Mouse (Mus musculus) NIH3T3 (cell line): Measurements from ENCODE around the gene Usp44.
A peak's percentile ranks its signal among the peaks of the same experiment; 100 is the strongest.

Experiments used
- DNase-seq: peaks from one replicate; pipeline ENCODE4 v3.0.0-alpha.2; 2012; ENCODE audit warnings: low read depth

Gene Usp44

GRCm38 (mm10) chr10:93846706-93847105, 15.4 kb downstream of the Usp44 start:
- no peak for DNase-seq

DNA sequence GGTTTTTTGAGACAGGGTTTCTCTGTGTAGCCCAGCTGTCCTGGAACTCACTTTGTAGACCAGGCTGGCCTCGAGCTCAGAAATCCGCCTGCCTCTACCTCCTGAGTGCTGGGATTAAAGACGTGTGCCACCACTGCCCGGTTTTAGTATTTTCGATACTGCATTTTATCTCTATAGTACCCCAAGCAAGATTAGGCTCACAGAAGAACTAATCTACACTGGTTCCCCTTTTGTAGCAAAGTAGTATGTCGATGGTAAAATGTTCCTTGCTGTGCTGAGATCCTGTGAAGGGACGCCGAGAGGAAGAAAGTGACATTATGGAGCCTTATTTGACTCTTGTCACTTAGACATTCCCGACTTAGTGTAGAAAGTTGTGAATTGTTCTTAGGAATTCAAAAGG, 23.8 kb downstream of the Usp44 start:
- DNase-seq = no peak

- no peak for DNase-seq
These were observed 24.7 kb downstream of the Usp44 start for GRCm38 (mm10) chr10:93856095-93856494.

GRCm38 (mm10) chr10:93868401-93868800, 37.0 kb downstream of the Usp44 start:
- DNase-seq = no peak

DNA sequence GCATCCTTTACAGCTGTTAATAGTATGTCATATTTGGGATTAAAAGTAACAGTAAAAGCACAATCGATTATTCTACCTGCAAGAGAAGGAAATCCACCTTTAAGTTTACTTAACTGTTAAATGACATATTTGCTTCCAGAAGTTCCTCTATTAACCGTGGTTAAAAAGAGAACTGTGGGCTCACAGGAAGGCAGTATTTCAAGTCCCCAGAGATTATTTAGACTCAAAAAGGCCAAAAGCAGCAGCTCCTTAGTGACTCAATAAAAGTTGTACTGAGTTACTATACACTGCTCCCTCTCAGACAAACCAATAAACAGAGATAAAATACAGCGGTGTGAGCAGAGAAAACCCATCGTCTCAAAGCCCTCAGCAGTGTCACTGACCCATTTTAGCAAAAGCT, 37.5 kb downstream of the Usp44 start:
- DNase-seq = no peak

DNA sequence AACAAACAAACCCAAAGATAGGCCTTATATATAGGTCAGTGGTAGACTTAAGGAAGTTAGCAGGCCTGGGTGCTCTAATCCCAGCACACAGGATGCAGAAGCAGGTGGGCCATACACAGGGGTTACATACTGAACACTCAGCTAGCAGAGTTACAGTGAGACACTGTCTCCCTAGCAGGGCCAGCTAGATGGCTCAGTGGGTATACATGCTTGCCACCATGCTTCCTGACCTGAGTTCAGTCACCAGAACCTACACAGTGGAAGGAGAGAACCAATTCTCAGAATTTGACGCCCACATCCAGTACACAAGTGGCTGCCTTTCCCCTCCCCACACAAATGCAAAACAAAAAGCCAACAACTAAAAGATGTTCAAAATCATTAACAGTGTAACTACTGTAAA, 45.4 kb downstream of the Usp44 start:
- no peak for DNase-seq

GRCm38 (mm10) chr10:93878732-93879131, 47.4 kb downstream of the Usp44 start:
- DNase-seq = no peak

GRCm38 (mm10) chr10:93881918-93882317, 50.6 kb downstream of the Usp44 start:
- DNase-seq = no peak

GRCm38 (mm10) chr10:93882738-93883364, 51.5 kb downstream of the Usp44 start:
- no peak for DNase-seq

DNA sequence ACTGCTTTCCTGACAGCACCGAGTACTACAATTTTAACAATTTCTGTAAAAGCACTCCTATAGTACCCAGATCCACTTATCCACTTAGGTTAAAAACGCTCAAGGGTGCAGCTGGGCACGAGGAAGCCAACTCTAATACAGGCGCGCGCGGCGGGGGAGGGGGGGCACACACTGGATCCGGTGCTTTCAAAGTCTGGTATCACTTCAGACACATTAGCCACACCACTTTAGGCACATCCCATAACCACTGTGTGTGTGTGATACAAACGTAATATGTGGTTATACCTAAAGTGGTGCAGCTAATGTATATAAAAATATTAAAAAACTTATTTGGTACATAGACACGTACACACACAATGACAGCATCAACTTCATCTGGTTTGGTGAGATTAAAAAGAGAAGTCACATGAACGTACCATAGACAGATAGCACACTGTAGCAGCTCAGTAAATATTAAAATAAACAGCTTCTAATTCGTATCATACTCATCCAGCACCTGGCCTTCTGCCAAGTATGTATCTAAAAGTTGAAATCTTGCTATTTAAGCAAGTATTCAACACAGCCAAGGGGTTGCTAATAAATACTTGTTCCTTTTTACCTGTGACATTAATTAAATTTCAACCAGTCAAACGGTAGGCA, 54.6 kb downstream of the Usp44 start:
- DNase-seq = no peak

DNA sequence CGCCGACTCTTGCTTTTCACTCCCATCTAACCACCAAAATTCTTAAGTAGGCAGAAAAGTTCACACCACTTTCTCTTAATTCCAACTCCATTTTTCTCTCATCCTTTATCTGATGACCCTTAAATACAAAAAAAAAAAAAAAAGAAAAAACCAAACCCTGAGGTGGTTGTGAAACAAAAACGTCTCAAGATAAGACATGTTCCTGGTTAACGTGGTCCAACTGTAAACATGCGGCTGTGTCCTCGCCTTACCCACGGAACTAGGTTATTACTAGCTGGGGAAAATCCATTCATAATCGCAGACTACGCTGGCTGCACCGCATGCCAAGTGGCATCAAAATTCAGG, 57.2 kb downstream of the Usp44 start:
- no peak for DNase-seq

DNA sequence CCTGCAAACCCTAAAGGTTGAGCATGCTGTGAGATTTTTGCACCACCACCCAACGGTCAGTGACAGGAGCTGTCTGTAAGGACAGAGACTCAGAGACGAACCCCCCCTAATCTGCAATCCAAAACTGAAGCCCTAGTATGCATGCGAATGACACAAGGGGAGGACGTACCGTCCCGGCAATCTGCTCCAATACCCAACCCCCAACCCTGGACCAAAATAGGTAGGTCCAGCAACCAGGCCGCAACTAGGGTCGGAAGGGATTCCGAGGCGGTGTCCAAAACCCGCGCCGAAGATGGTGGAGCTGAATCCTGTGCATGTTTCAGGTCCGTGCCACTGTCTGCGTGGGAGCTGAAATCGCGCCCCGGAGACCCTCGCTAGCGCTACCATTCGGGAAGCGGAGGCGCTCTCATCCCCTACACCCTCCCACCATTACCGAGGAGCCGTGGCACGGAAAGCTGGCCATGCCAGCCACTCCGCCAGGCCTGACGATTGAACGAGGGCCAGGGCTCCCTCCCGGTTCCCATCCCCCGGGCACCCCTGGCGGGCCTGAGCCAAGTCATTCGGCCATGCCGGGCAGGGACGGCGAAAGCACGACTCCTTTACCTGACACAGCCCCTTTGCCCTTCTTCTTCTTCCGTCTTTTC, 57.7 kb downstream of the Usp44 start:
- DNase-seq = peak; percentile 57

- peak; percentile 93 for DNase-seq
These were observed 58.2 kb downstream of the Usp44 start for GRCm38 (mm10) chr10:93889579-93889950.

DNA sequence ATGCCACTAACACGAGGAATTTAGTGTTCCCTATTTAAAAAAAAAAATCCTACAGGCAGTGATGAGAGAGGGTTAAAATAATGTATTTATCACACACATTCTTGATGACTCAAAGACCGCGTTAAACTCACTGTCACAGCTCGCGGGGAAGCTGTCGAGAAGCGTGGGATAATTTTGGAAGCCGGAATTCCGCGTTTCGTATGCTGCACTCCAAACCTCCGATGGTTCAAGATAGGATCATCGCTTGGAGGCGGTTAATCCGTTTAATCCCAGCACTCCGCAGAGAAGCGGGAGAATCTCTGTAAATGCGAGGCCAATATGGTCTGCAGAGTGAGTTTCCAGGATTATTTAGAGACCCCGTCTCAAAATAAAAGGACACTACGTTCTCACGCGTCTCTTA, 58.6 kb downstream of the Usp44 start:
- no peak for DNase-seq

DNA sequence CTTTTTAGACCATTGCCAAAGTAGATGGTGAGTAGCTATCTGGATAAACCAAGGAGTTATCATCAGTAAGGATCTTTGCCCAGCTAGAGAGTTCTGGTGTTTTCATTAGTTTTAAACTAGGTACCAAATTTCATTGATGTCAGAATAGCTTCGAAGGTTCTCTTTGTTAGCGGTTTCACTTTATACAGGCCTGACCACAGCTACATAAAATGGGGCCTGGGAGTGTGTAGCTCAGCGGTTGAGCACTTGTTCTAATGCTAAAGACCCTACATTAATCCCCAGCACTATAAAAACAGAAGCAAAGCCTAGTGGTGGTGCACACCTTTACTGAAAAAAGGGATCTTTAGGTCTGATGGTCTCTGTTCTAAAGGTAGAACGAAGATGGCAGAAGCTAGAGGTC, 59.2 kb downstream of the Usp44 start:
- no peak for DNase-seq

GRCm38 (mm10) chr10:93891031-93891430, 59.7 kb downstream of the Usp44 start:
- DNase-seq = no peak

- DNase-seq = no peak
These were observed 61.2 kb downstream of the Usp44 start for GRCm38 (mm10) chr10:93892551-93892950.

GRCm38 (mm10) chr10:93897043-93897646, 65.8 kb downstream of the Usp44 start, which contains the start of gene Metap2:
TSS of gene Metap2 (minus strand) at chr10:93897093.
- DNase-seq = no peak

GRCm38 (mm10) chr10:93899303-93899702, 67.9 kb downstream of the Usp44 start:
- no peak for DNase-seq

DNA sequence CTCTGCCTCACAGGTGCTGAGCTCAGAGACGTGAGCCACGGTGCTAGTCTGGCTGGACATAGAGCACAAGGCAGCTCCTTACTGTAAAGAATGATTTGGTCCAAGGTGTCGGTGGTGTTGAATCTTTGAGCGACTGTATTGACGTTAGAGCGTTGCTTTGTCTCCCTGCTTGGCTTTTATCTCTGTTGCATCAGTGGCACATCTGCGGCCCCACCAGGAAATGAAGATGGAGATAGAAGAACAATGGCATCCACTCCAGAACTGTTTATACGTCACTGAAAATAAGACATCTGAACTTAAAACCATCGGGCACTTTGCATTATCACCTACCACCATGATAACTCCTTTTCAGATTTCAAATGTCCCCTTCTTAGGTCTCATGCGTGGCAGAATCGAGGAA, 68.6 kb downstream of the Usp44 start:
- DNase-seq = no peak

- no peak for DNase-seq
These were observed 76.0 kb downstream of the Usp44 start for GRCm38 (mm10) chr10:93907376-93907775.
